Mouse (Mus musculus) splenic B cell, adult 2 months (primary cell): ENCODE results near the gene Ccng2.

ENCODE experiments used
- DNase-seq: peaks from one replicate; pipeline ENCODE4 v3.0.0-alpha.2; 2011; ENCODE audit warnings: low read depth, low spot score
- H3K27me3 ChIP-seq: 2 replicates; pipeline ENCODE4 v1.6.1; 2012; ENCODE audit warnings: mild to moderate bottlenecking, low read length, moderate library complexity, mixed read lengths; ENCODE audit not compliant: control insufficient read depth, poor library complexity, insufficient read depth, severe bottlenecking
- H3K36me3 ChIP-seq: 2 replicates; pipeline ENCODE4 v1.6.1; 2012; ENCODE audit warnings: mild to moderate bottlenecking, low read length, moderate library complexity, mixed read lengths; ENCODE audit not compliant: control insufficient read depth, poor library complexity, insufficient read depth, severe bottlenecking

Gene Ccng2

DNA sequence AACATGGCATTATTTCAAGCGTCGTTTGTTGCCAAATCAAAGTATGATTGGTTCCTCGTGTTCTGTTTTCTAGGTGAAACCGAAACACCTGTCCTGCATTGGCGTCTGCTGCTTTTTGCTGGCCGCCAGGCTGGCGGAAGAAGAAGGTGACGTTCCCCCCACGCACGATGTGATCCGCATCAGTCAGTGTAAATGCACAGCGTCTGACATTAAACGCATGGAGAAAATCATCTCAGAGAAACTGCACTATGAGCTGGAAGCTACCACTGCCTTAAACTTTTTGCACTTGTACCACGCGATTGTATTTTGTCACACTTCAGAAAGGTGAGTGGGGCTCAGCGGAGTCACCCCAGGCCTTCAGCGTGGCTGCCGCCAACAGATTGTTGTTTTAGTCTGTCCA is 3.7 kb downstream of the Ccng2 start:
- no peak for DNase-seq
- Histone ChIP-seq H3K36me3 (peaks cover 31% of the 10 kb centered on the region), H3K27me3 (no peaks in the 10 kb centered on the region)

DNA sequence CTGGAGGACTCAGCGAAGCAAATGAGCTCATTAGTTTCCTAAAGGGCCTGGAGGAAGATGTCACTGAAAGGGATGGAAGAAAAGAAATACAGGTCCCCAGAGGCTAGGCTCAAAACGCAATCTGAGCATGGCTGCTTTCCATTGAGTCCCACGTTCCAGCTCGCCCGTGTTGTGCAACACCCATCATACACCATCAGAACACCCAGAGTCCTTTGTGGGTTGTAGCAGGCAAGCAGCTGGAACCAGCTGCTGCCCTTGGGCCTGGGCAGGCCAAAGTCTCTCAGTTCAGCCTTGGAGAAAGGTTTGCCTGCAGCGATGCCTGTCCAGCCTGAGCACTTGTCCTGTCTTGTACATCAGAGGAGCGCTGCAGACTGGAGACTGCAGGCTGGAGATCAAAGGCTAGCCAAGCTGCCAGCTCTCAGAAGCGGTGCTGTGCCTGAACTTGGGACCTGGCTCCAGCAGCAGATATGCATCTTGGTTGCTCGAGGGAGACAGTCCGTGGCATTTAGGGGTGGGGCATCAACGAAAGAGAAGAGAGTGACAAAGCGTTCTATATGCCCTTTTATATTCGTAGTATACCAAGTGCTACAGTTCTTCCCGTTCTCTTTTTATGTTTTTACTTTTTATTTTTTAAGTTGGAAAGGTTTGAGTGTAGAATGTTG is 15.5 kb downstream of the Ccng2 start:
- DNase-seq = no peak

DNA sequence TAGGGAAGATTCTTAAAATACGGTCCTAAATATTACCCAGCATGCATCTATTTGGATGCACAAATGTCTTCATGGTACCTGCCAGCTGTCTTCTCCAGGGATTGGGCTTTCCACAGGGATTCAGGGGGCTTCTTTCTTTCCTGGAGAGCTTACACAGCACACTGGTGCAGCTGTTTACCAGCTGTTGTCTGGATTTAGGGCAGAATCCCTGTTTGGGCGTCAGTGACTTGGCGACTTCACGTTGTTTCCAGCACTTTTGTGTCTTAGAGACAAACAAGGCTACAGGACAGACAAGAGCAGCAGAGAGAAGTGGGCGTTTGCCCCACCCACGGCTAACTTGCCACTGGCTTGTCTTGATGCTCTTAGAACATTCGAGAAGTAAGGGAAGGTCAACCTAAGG is 16.1 kb downstream of the Ccng2 start:
- no peaks in the 10 kb centered on the region for H3K27me3 ChIP-seq
- no peak for DNase-seq

More for the DNA sequence above, 15.5 kb downstream of the Ccng2 start:
- H3K36me3 ChIP-seq = no peaks in the 10 kb centered on the region
- H3K27me3 ChIP-seq = no peaks in the 10 kb centered on the region

DNA sequence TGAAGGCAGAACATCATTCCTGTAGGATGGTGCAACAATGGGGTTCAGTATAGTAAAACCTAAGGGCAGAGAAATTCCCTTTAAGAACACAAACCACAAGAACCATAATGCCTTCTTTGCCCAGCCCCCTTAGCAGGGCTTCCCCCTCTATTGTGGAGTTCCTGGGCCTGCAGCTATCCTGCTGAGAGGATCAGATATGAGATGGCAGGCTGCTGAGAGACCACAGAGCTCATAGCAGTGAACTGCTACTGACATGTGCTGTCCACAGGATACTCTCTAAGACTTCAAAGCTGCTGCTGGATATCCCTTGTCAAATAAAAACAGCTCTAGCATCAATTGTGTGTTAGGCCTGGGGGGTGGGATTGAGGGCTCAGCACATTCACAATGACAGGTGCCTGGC is 21.5 kb downstream of the Ccng2 start:
- Histone ChIP-seq H3K27me3 (no peaks in the 10 kb centered on the region), H3K36me3 (no peaks in the 10 kb centered on the region)
- DNase-seq = no peak

More for the DNA sequence above, 16.1 kb downstream of the Ccng2 start:
- no peaks in the 10 kb centered on the region for H3K36me3 ChIP-seq

DNA sequence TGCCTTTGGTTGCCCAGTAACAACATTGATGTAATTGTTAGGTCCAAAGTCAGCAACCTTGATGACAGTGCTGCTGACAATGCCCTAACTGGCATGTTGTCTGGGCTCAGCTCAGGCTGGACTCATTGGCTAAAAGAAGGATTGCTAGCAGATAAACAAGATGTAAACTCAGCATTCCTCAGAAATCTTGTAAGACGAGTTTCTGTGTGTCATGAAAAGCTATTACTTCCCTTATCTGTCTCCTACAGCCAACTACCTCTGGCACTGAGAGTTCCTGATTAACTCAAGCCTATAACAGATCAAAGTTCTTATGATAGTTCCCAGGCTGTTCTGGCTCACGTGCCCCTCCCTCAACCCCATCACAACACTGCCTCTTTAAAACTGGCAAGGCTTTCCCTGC is 23.2 kb downstream of the Ccng2 start:
- DNase-seq = no peak
- no peaks in the 10 kb centered on the region for H3K36me3 ChIP-seq
- no peaks in the 10 kb centered on the region for H3K27me3 ChIP-seq

DNA sequence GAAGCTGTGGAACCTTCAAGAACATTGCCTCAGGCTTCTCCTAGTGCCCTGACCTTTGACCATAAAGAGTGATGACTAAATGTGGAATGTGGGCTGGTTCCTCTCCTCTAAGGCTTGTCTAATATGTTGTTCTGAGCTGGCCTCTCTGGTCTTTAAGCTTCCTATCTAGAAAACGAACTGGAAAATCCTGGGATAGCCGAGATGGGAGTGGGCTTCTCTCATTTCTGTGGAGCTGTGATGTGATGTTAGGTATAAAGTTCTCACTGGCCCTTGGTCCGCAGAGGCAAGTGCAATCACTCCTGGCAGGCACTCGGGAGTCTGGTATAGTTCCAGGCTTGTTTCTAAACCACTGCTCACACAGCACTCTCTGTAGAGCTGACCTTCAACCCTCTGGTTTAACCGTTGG is 29.3 kb downstream of the Ccng2 start:
- Histone ChIP-seq H3K36me3 (no peaks in the 10 kb centered on the region), H3K27me3 (no peaks in the 10 kb centered on the region)
- DNase-seq = no peak

DNA sequence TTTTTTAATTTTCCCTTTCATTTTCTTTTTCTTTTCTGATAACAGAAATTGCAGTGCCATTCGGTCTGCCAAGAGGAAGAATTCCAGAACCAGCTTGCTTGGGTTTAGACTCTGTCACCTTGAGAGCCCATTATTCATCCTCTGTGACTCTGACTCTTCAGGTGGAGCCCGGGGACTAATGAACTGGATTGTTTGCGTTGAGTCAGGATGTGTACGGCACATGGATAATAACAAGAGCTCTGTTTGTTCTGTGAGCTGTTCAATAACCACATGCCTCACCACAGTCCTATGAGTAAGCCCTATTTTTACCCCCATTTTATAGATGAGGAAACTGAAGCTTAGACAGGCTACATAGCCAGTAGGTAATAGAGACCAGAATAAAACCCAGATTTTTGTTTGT is 29.7 kb downstream of the Ccng2 start:
- H3K27me3 ChIP-seq = no peaks in the 10 kb centered on the region
- DNase-seq = no peak

DNA sequence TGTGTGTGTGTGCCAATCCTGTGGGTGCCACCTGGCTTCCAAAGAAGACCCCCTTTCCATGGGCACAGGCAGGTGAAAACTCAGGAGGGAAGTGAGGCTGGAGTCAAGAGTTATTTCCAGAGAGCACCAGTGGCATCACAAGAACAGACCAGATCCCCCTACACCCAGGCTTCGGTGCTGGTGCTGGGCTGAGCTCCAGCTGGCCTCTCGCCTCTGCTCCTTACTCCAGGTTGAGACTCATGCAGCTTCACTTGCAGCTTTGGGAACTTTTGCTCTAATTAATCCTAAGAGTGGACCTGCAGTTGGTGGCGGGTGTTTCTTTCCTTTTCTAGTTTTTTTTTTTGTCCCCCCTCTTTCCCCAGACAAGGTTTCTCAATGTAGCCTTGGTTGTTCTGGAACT is 30.3 kb downstream of the Ccng2 start:
- Histone ChIP-seq H3K27me3 (no peaks in the 10 kb centered on the region), H3K36me3 (no peaks in the 10 kb centered on the region)
- no peak for DNase-seq

More for the DNA sequence above, 29.7 kb downstream of the Ccng2 start:
- H3K36me3 ChIP-seq = no peaks in the 10 kb centered on the region

DNA sequence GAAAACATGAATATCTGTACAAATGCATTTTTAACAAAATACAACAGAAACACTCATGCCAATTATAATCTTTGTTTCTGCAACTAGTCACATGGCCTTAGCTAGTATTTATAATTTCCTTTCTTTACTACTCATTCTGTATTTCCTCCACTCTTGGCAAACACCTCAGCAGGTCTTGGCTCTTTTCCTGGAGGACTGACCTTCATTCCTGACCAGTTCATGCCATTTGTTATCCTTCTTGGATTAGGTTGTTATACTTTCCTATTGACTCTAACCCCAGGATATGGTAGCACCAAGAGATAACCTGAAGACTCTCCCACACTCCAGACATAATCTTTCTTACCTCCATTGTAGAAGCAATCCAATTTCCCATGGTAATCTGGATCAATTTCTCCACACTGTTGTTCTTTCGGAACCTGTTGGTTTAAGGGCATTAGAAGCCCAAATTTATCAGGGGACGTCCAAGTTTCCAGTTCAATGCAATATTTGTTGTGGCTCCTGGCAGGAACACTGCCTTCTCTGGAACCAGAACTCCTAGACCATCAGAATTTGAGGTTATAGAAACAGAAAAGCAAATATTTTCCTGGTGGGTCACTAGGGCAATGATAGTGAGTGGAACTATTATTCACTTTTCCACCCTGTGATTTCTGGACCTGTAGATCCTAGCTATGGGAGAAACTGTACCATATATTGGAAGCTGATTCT is 38.2 kb downstream of the Ccng2 start:
- DNase-seq = no peak
- no peaks in the 10 kb centered on the region for H3K27me3 ChIP-seq
- no peaks in the 10 kb centered on the region for H3K36me3 ChIP-seq

DNA sequence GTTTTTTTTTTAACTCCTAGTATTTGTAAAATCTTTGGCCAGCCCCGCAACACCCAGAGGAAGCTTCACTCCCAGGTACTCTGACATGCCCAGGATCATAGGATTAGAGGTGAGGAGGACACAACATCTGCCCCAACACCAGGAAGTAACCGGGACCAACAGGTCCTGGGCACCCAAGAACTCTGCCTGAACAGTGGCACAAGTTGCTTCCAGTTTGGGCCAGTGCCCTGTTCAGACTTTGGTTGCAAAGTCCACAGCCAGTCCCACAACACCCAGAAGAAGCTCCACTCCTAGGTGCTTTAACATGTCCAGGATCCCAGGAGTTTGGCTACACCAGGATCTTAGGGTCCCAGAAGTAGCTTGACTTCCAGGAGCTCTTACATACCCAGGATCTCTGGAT is 41.9 kb downstream of the Ccng2 start:
- no peaks in the 10 kb centered on the region for H3K27me3 ChIP-seq
- no peaks in the 10 kb centered on the region for H3K36me3 ChIP-seq
- no peak for DNase-seq

DNA sequence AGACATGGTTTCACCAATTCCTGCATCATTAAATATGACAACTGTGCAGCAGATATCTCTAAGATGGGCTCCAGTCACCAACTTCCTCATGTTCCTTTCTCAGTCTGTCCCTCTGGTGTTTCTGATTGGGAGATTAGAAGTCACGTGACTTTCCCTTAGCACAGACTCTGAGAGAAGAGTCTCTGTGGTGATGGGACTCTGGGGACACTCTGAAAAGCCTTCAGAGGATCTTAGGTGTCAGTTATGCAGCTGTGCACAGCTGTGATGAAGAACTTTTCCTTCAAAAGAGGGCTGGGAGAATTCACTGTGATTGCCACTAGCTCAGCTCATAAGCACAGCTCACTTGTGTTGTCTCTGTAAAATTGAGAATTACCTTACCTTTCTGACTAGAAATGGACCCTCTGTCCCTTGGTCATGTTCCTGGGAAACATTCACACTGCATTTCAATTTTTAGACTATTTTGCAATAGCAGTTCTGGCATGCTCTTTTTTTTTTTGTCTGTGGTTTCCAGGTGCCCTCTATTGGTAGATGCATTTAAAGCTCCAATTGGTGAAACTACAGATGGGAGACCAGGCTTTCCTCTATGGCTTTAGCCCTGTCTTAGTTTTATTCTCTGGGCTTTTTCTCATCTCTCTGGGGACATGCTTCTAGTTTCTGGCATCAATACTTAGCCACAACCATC is 56.4 kb downstream of the Ccng2 start:
- DNase-seq = peak; percentile 57
- H3K27me3 ChIP-seq = no peaks in the 10 kb centered on the region
- H3K36me3 ChIP-seq = no peaks in the 10 kb centered on the region
